Mouse (Mus musculus): ENCODE data around the gene Il9r.

DNA sequence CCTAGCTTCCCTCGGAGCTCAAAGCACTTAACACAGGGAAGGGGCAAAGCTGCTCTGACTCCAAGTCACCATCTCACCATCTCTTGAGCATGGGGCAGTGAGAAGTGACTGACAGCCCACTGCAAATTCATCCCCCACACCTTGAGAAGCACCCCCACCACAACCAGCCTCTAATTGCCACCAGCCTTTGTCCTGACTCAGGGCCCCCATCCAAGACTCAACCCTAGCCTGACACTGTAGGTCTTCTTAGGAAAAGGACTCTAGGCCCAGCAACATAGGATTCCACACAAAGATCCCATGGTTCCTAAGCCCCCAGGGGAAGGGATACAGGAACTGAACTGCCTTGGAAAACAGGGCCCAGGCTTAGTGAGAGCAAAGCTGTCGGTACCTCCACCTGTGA is 36.1 kb upstream of the Il9r start:
- TF ChIP-seq CHD2 (IDR thresholded peaks at IDR 0.05; ENCODE audit: low read depth, low read length) (no peak), HCFC1 (IDR thresholded peaks at IDR 0.05; ENCODE audit: borderline replicate concordance, insufficient read depth, low read length) (no peak), MAFK (IDR thresholded peaks at IDR 0.05; ENCODE audit: insufficient read depth, low read depth, low read length) (no peak), ZC3H11A (IDR thresholded peaks at IDR 0.05; ENCODE audit: borderline replicate concordance, low read depth, low read length) (no peak), ZNF384 (IDR thresholded peaks at IDR 0.05; ENCODE audit: low read depth, low read length) (no peak)
